Mouse (Mus musculus) ovary, postnatal 36 days (tissue): ENCODE results near the gene Zbtb38.

Source experiments
- DNase-seq: peaks from one replicate; pipeline ENCODE4 v3.0.0; 2022; ENCODE audit warnings: low spot score, mixed read lengths

Gene Zbtb38

GRCm38 (mm10) chr9:96638508-96638907, 114.1 kb downstream of the Zbtb38 start:
- DNase-seq: no peak

- no peak for DNase-seq
These were observed 115.5 kb downstream of the Zbtb38 start for GRCm38 (mm10) chr9:96637157-96637548.

GRCm38 (mm10) chr9:96636423-96637156, 116.0 kb downstream of the Zbtb38 start:
- no peak for DNase-seq

- no peak for DNase-seq
These were observed 116.7 kb downstream of the Zbtb38 start for GRCm38 (mm10) chr9:96635899-96636298.

GRCm38 (mm10) chr9:96635176-96635575, 117.5 kb downstream of the Zbtb38 start:
- DNase-seq: no peak

GRCm38 (mm10) chr9:96633771-96634170, 118.9 kb downstream of the Zbtb38 start:
- DNase-seq: no peak
